Mouse (Mus musculus) brain, embryonic 18.5 days (tissue): ENCODE results near the gene Camk2b.
"Not testable (repeated sequence)": the region's sequence is repeated elsewhere in the genome, so short reads cannot be mapped to it uniquely, and the experiment has no call there.

ENCODE experiments used
- DNase-seq: peaks from one replicate; pipeline ENCODE4 v3.0.0-alpha.2; 2012; ENCODE audit warnings: low read depth, low spot score

Camk2b gene

DNA sequence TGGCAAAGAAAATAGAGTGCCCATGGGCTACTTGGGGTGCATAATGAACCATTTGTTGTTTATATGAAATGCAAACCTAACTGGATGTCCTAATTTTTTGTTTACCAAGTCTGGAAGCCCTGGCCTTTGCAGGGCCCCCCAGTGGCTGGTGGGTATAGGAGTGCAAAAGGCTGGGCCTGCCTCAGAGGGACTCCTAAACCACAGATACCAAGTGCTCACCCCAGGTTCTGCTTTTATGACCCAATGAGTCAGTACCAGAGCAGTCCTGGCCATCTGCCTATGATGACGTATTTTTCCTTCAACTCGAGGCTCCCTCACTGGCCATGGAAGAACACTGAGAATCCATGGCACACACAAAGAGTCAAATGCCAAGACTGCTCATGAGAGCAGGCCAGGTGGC, 121.1 kb downstream of the Camk2b start:
- no peak for DNase-seq

DNA sequence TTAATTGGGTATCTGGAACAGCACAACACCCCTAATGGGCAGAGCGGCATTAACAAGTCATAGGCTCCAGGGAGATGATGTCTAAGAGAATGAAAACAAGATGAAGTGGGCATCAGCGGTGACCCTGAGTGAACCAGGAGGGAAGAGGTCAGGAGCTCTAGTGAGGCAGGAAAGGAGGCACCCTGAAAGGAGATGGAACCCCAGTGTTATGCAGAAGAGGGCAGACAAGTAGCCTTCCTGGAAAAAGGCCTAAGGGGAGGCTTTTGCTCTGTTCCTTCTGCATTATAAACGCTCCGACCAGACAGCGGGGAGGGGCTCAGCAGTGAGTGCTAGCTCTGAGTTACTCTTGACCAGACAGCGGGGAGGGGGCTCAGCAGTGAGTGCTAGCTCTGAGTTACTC, 123.2 kb downstream of the Camk2b start:
- DNase-seq: no peak

DNA sequence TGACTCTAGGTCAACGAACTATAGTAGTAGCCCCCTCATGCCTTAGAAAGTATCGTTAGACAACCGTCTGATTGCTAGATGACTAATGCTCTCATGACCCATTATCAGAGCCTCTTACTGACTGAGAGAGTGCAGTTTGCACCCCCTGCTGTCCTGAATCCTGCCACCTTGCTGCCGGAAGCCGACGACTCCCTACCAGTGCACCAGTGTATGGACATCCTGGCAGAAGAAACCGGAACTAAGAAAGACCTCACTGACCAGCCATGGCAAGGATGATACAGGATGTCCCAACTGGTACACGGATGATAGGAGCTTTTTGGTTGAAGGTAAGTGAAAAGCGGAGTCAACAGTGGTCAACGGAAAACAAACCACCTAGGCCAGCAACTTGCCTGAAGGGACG, 131.6 kb downstream of the Camk2b start:
- DNase-seq: not testable (repeated sequence)

DNA sequence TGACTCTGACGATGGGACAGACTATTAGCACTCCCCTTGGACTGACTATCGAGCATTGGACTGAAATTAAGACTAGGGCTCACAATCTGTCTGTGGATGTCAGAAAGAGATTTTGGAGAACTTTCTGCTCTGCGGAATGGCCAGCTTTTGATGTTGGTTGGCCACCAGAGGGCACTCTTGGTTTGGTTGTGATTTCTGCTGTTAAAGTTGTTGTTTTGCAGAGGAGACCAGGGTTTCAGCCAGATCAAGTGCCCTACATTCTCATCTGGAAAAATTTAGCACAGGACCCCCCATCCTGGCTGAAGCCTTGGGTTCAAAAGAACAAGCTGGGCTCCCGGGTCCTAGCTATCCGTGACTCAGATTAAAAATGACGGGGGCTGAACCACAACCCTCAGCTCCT, 134.2 kb downstream of the Camk2b start:
- not testable (repeated sequence) for DNase-seq

DNA sequence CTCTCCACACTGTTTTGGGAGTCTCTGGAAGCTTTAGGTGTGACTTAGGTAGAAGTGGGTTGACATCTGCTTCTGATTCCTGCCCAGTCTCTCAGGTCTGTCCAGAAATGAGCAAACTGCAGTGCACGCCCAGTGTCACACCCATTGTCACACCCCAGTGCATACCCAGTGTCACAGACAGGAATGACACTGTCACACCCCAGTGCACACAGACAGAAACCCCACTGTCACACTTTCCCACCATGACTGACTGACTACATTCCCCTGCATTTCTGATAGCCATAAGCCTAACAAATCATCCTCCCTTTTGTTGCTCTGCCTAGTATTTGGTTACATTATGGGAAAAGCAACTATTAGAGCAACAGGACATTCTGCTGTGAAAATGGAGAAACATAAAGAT, 135.6 kb downstream of the Camk2b start:
- no peak for DNase-seq

DNA sequence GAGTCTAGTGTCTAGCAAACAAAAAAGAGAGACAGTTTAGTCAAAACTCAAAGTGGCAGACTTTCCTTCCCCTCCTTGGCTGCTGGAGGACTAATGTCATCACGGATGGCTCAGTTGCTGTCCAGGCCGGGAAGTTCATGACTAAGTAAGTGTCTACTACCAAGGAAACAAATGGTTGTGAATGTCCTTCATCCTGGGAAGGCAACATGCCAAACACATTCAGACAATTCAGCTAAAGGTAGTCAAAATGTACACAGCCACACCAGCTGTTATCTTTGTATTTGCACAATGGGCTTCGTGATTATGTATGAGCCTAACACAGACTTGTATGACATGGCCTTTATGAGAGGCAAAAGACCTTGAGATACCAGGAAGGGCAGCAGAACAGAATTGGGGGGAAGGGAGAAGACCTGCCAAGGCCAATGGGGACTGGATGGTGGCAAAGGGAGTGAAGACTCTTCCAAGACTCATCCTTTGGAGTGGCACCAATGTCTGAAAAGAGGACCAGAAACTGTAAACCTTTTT, 139.4 kb downstream of the Camk2b start:
- DNase-seq: no peak

DNA sequence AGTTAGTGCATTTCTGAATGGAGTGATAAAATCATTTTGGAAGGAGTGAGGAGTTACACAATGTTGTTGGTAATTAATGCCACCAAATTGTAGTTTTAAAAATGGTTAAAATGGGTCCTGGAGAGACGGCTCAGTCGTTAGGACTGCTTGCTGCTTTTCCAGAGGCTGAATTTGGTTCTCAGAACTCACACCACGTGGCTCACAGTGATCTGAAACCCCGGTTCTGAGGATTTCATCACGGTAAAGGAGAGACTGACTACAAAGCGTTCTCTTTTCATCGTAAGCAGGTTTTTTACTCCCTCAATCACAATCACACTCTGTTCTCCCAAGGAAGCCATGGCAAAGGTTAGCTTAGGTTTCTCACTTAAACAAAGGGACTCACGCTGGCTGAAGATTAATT, 141.5 kb downstream of the Camk2b start:
- no peak for DNase-seq

DNA sequence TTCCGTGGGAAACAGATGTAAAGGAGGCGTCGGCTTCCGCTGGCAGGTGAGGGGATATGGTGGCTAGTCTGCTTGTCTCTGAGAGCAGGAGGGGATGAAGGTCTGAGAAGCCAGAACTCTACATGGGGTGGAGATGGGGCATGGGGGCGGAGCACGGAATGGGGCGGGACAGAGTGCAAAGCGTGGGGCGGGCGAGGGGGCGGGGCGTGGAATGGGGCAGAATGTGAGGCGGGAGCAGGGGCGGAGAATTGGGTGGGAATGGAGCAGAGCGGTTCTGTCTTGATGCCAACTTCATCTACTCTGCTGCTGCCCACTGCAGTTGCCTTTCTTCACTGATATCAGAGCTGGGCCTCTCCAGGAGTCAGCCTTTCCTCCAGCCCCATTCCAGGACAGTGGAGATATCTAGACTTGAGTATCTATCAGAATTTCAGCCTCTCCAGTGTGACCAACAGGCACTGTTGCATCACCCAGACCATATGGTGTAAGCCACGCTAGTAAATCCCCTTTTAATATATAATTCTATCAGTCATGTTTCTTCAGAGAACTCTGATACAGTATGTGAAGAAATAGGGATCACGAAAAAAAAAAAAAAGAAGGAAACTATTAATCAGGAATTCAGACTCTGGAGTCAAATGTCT, 145.7 kb downstream of the Camk2b start:
- no peak for DNase-seq
